In genomic region chr11:4237389-4237912, GRCm38 (mm10) we compare ENCODE assay signal across 10 mouse cellular contexts. TPM values are rescaled to one million over a fixed set of nuclear protein-coding genes. Genes with fewer than 3 reads are reported as not detected.
DNase-seq lines count a peak whose midpoint lies in the region; ATAC-seq and TF ChIP-seq lines count a peak whose summit lies in the region.
"Had no signal": no experiment of that assay in that cellular context is flagged by ENCODE, and none has a peak within 500 bp of the region (broad histone marks: within the 10 kb centered on the region; RNA-seq: fewer than 3 reads in every experiment).

No protein-coding gene starts in this region.

- peak overlapping the region; percentile 8; the same call in 1 of the 2 replicates for H3K4me2 ChIP-seq in liver, embryonic 14.5 days (ENCODE audit: low read depth)
- H3K4me2 ChIP-seq in forebrain, embryonic 16.5 days (ENCODE audit: low read length) = no peak overlapping the region
- H3K4me2 ChIP-seq: hindbrain, embryonic 14.5 days; neural tube, embryonic 12.5 days had no signal

- peaks cover 2% of the 10 kb centered on the region; the same call in 1 of the 2 replicates for H3K36me3 ChIP-seq in liver, embryonic 14.5 days (replicated peaks; ENCODE audit: control insufficient read depth, insufficient read depth, low read depth)
- H3K36me3 ChIP-seq in forebrain, embryonic 16.5 days (ENCODE audit: control insufficient read depth, insufficient read depth) = no peaks in the 10 kb centered on the region
- H3K36me3 ChIP-seq: neural tube, embryonic 12.5 days had no signal

- TF ChIP-seq CTCF in liver, embryonic 14.5 days (IDR thresholded peaks at IDR 0.05; ENCODE audit: low read depth) = peak; percentile 43; the same call in 1 of the 2 replicates

- H3K4me3 ChIP-seq in liver, embryonic 14.5 days (ENCODE audit: insufficient read depth in 1 of 2, low read depth in 2 of 2, low read length in 2 of 2) = no peak overlapping the region
- no peak overlapping the region for H3K4me3 ChIP-seq in forebrain, embryonic 16.5 days (replicated peaks; ENCODE audit: low read length)
- H3K4me3 ChIP-seq: neural tube, embryonic 12.5 days had no signal

- no peaks in the 10 kb centered on the region for H3K27me3 ChIP-seq in liver, embryonic 14.5 days (ENCODE audit: control insufficient read depth, insufficient read depth, low read length)
- H3K27me3 ChIP-seq in forebrain, embryonic 16.5 days (replicated peaks; ENCODE audit: control insufficient read depth, insufficient read depth, low read length) = no peaks in the 10 kb centered on the region
- H3K27me3 ChIP-seq: neural tube, embryonic 12.5 days had no signal

- peak; percentile 9; the same call in 1 of the 2 replicates for ATAC-seq in liver, embryonic 14.5 days (ENCODE audit: insufficient read depth)
- ATAC-seq in forebrain, embryonic 16.5 days = no peak

- TF ChIP-seq EP300 in liver, embryonic 14.5 days (IDR thresholded peaks at IDR 0.05; ENCODE audit: low read depth) = no peak

- peaks cover 12 to 23% of the 10 kb centered on the region in 2 experiments for H3K4me1 ChIP-seq in liver, embryonic 14.5 days (replicated peaks; ENCODE audit: control insufficient read depth in 2 of 2, insufficient read depth in 2 of 2, low read length in 1 of 2)
- no peaks in the 10 kb centered on the region for H3K4me1 ChIP-seq in forebrain, embryonic 16.5 days (replicated peaks; ENCODE audit: control insufficient read depth, insufficient read depth, low read length)
- H3K4me1 ChIP-seq: neural tube, embryonic 12.5 days had no signal

- peak; percentile 86 for DNase-seq in CD4-positive, CD25-positive, alpha-beta regulatory T cell, adult 2 months (ENCODE audit: low read depth, low spot score)
- DNase-seq in MEL-GATA-1-ER (ENCODE audit: extremely low read depth, low read depth) = peak; percentile 62
- no peak for DNase-seq in liver, embryonic 14.5 days (ENCODE audit: low read depth in 3 of 3, low spot score in 3 of 3)
- peak; percentile 80 to 81 for DNase-seq in spleen, postnatal 36 days (ENCODE audit: low spot score in 2 of 2)
- DNase-seq in embryo, embryonic 11 days = no peak
- DNase-seq in MN1 (ENCODE audit: low spot score) = no peak
- no peak for DNase-seq in ovary, adult 18-20 months (ENCODE audit: low spot score)

- H3K9me3 ChIP-seq in liver, embryonic 14.5 days (ENCODE audit: control insufficient read depth, low read length) = no peaks in the 10 kb centered on the region
- no peaks in the 10 kb centered on the region for H3K9me3 ChIP-seq in forebrain, embryonic 16.5 days (ENCODE audit: control insufficient read depth, low read length)
- H3K9me3 ChIP-seq: neural tube, embryonic 12.5 days had no signal

- no peak overlapping the region for H3K27ac ChIP-seq in liver, embryonic 14.5 days
- H3K27ac ChIP-seq in forebrain, embryonic 16.5 days (ENCODE audit: low read length) = no peak overlapping the region
- H3K27ac ChIP-seq: hindbrain, embryonic 14.5 days; neural tube, embryonic 12.5 days had no signal

- 34% methylated on average over 18 of the region's 18 CpGs for WGBS in liver, embryonic 14.5 days (ENCODE audit: insufficient replicate concordance)
- WGBS in forebrain, embryonic 16.5 days = 87% methylated on average over 17 of the region's 18 CpGs

- H3K9ac ChIP-seq in liver, embryonic 14.5 days (replicated peaks) = no peak overlapping the region
- H3K9ac ChIP-seq in forebrain, embryonic 16.5 days (replicated peaks; ENCODE audit: low read depth, low read length) = no peak overlapping the region
- H3K9ac ChIP-seq: hindbrain, embryonic 14.5 days; neural tube, embryonic 12.5 days had no signal

RNA-seq across cellular contexts. Expression of gene Osm, which starts 1.2 kb away (rescaled TPM):
- polyA plus RNA-seq in liver, embryonic 14.5 days (2012; rRNA removed) = 0.85 and 0.88 TPM in 2 replicates
- 0.34 and 0.41 TPM in 2 replicates for polyA plus RNA-seq in liver, embryonic 14.5 days (2014; fragmentation: Nextera tagmentation; extraction: Ambion mirVana)
- polyA plus RNA-seq in forebrain, embryonic 16.5 days (2015; fragmentation: Nextera tagmentation; extraction: Ambion mirVana) = 0.10 TPM in 1 of 2 replicates, not detected in the other
- polyA plus RNA-seq: hindbrain, embryonic 14.5 days; neural tube, embryonic 12.5 days had no signal

RNA-seq across cellular contexts. Expression of gene Castor1, which starts 19.4 kb away (rescaled TPM):
- polyA plus RNA-seq in liver, embryonic 14.5 days (2012; rRNA removed) = 1.0 and 1.1 TPM in 2 replicates
- polyA plus RNA-seq in liver, embryonic 14.5 days (2014; fragmentation: Nextera tagmentation; extraction: Ambion mirVana) = 1.4 and 1.5 TPM in 2 replicates
- polyA plus RNA-seq in forebrain, embryonic 16.5 days (2015; fragmentation: Nextera tagmentation; extraction: Ambion mirVana) = 2.3 TPM in 2 replicates

RNA-seq across cellular contexts. Expression of gene Lif, which starts 19.9 kb away (rescaled TPM):
- polyA plus RNA-seq in liver, embryonic 14.5 days (2012; rRNA removed) = 0.02 TPM in 1 of 2 replicates, not detected in the other
- polyA plus RNA-seq in liver, embryonic 14.5 days (2014; fragmentation: Nextera tagmentation; extraction: Ambion mirVana) = not detected in 2 replicates
- 0.05 TPM in 1 of 2 replicates, not detected in the other for polyA plus RNA-seq in forebrain, embryonic 16.5 days (2015; fragmentation: Nextera tagmentation; extraction: Ambion mirVana)
- polyA plus RNA-seq: hindbrain, embryonic 14.5 days; neural tube, embryonic 12.5 days had no signal

RNA-seq across cellular contexts. Expression of gene Tbc1d10a, which starts 50.9 kb away (rescaled TPM):
- polyA plus RNA-seq in liver, embryonic 14.5 days (2012; rRNA removed) = 5.3 and 6.2 TPM in 2 replicates
- 2.6 and 3.4 TPM in 2 replicates for polyA plus RNA-seq in liver, embryonic 14.5 days (2014; fragmentation: Nextera tagmentation; extraction: Ambion mirVana)
- 29.1 and 33.4 TPM in 2 replicates for polyA plus RNA-seq in forebrain, embryonic 16.5 days (2015; fragmentation: Nextera tagmentation; extraction: Ambion mirVana)

Comparison
In these comparisons a context has a peak if more than half of its experiments do, and no peak if none do; other contexts are left out.
1. DNase-seq: peak in CD4-positive, CD25-positive, alpha-beta regulatory T cell, adult 2 months (single experiment), MEL-GATA-1-ER (single experiment) and spleen, postnatal 36 days (2 of 2); none in liver, embryonic 14.5 days (0 of 3), embryo, embryonic 11 days (single experiment), MN1 (single experiment) and ovary, adult 18-20 months (single experiment).